Mouse (Mus musculus) heart, embryonic 11.5 days (tissue): ENCODE results near the gene Ctsa. TPM values are rescaled to one million over a fixed set of nuclear protein-coding genes. Genes with fewer than 3 reads are reported as not detected.

ENCODE experiments used
- ATAC-seq: fragments of 200-750 bp; cut with Nextera tagmentation; replicated peaks from 2 replicates; pipeline ENCODE4 v1.8.0; 2017; ENCODE audit warnings: moderate library complexity; ENCODE audit not compliant: insufficient number of reproducible peaks, low FRiP score, low TSS enrichment
- H3K27ac ChIP-seq: fragments of 300-500 bp; sonication (generic); 2 replicates; pipeline ENCODE4 v1.5.1; 2014; ENCODE audit warnings: mild to moderate bottlenecking, low read depth, low read length
- H3K27me3 ChIP-seq: fragments of 300-500 bp; sonication (generic); 2 replicates; pipeline ENCODE4 v1.6.1; 2014; ENCODE audit warnings: mild to moderate bottlenecking, low read length, mixed read lengths; ENCODE audit not compliant: control insufficient read depth, insufficient read depth
- H3K36me3 ChIP-seq: fragments of 300-500 bp; sonication (generic); 2 replicates; pipeline ENCODE4 v1.6.1; 2014; ENCODE audit warnings: mild to moderate bottlenecking, low read length, moderate library complexity, mixed read lengths; ENCODE audit not compliant: control insufficient read depth, insufficient read depth
- H3K4me1 ChIP-seq: fragments of 300-500 bp; sonication (generic); 2 replicates; pipeline ENCODE4 v1.6.1; 2014; ENCODE audit warnings: low read length; ENCODE audit not compliant: control insufficient read depth, insufficient read depth
- H3K4me2 ChIP-seq: fragments of 300-500 bp; sonication (generic); 2 replicates; pipeline ENCODE4 v1.6.1; 2014; ENCODE audit warnings: mild to moderate bottlenecking, moderate library complexity
- H3K4me3 ChIP-seq: fragments of 300-500 bp; sonication (generic); 2 replicates; pipeline ENCODE4 v1.5.1; 2014; ENCODE audit warnings: low read depth, low read length
- H3K9ac ChIP-seq: fragments of 300-500 bp; sonication (generic); 2 replicates; pipeline ENCODE4 v1.6.1; 2014; ENCODE audit warnings: mild to moderate bottlenecking, low read depth, low read length, moderate library complexity
- H3K9me3 ChIP-seq: fragments of 300-500 bp; sonication (generic); replicated peaks from 2 replicates; pipeline ENCODE4 v1.6.1; 2016; ENCODE audit warnings: low read length; ENCODE audit not compliant: control insufficient read depth
- WGBS: fragments of 180-500 bp; shearing (Covaris S2); extraction: QIAGEN DNeasy Blood & Tissue Kit; methylation state at CpG from one replicate; pipeline ENCODE4 v1.1.7; 2014; ENCODE audit not compliant: insufficient replicate concordance; 5-methylcytosine and 5-hydroxymethylcytosine counted together
- polyA plus RNA-seq: library from polyadenylated mRNA; unstranded; fragments of >200 nt; fragmentation: Nextera tagmentation; extraction: Ambion mirVana; gene quantifications from 2 replicates; pipeline ENCODE4 v1.2.1, GENCODE M21; 2014

Ctsa gene
- polyA plus RNA-seq, 1 experiment from 2014 or later: 143 TPM

DNA sequence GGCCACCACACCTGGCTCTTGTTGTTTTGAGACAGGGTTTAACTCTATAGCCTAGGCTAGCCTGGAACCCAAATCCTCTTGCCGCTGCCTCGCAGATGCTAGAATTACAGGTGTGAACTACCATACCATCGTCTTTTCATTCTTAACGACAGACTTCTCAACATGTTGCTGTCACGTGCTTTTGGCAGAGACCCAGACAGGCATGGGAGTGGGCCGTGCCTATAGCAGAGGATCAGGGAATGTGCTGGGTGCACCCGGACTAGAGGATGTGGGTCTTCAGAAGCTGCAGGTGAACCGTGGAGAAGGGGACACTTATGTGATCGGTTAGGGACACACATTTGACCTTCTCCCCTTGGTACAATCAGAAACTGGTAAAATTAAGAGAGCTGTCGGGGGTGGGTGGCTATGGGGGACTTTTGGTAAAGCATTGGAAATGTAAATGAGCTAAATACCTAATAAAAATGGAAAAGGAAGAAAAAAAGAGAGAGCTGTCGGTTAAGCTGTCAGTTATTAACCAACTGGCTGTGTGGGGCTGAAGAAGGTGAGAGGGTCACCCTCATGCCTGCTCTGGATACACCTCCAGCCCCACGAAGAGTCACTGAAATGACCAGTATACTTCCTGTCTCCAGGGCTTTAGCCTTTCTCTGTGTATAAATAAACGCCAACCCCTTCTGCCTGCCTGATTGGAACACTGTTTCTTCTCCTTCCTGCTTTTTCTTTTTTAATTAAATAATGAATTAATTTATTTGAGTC, 32.2 kb upstream of the Ctsa start:
- peaks cover 6% of the 10 kb centered on the region for H3K4me1 ChIP-seq
- H3K4me3 ChIP-seq: no peak overlapping the region
- no peak overlapping the region for H3K9ac ChIP-seq
- 88% methylated on average over 13 of the region's 13 CpGs for WGBS
- H3K27ac ChIP-seq: no peak overlapping the region
- no peaks in the 10 kb centered on the region for H3K27me3 ChIP-seq
- no peak for ATAC-seq
- peaks cover 10% of the 10 kb centered on the region; the same call in 1 of the 2 replicates for H3K36me3 ChIP-seq
- H3K4me2 ChIP-seq: no peak overlapping the region
- no peaks in the 10 kb centered on the region for H3K9me3 ChIP-seq

DNA sequence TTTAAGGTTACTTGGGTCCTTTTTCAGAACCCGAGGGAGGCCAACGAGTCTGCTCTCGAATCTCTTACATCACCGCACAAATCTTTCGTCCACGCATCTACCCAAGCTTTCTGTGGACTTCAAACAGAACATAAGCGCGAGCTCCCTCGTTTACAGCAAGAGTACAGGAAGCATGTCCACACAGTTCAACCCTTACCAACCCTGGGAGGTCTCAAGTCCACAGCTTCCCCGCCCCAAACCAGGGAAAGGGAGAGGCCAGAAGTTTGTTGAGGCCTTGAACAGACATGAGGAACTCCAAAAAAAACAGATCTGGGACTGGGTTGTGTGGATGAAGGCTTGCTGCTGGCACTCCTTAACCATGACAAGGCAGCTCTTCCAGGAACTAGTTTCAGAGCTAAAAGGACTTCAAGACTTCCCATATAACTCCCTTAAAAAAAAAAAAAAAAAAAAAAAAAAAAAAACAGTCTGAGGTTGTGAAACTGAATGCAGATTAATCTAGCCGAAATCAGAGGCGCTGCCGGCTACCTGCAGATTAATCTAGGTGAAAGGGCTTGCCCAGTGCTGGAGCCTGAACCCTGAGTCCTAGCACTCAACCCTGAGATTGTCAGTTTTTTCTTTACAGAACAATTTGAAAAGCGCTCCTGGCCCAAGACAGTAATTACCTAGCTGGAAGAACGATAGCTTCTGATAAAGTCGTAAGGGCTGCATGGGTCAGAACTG, 29.3 kb upstream of the Ctsa start:
- Histone ChIP-seq H3K9me3 (no peaks in the 10 kb centered on the region), H3K4me3 (peak overlapping the region; percentile 88), H3K27ac (no peak overlapping the region), H3K27me3 (no peaks in the 10 kb centered on the region), H3K9ac (peak overlapping the region; percentile 85), H3K36me3 (peaks cover 2% of the 10 kb centered on the region; the same call in 1 of the 2 replicates), H3K4me1 (peaks cover 10% of the 10 kb centered on the region), H3K4me2 (peak overlapping the region; percentile 70)
- 91% methylated on average over 16 of the region's 16 CpGs for WGBS
- no peak for ATAC-seq

DNA sequence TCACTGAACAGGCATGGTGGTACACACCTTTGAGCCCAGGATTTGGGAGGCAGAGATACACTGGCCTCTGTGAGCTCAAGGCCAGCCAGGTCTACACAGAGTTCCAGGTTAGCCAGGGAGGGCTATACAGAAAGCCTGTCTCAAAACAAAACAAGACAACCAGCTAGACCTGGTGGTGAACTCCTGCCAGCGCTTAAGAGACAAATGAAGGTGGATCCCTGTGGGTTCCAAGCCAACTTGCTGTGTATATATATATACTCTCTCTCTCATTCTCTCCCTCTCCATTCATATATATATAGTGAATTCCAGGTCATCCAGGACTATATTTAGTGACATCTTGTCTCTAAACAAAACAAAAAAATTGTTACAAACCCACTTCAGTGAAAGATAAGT, 28.8 kb upstream of the Ctsa start:
- Histone ChIP-seq H3K27me3 (no peaks in the 10 kb centered on the region), H3K4me1 (peaks cover 10% of the 10 kb centered on the region), H3K4me3 (peak overlapping the region; percentile 88), H3K9ac (peak overlapping the region; percentile 85), H3K4me2 (peak overlapping the region; percentile 70), H3K27ac (no peak overlapping the region), H3K9me3 (no peaks in the 10 kb centered on the region), H3K36me3 (peaks cover 2% of the 10 kb centered on the region; the same call in 1 of the 2 replicates)
- 61% methylated on average over 1 of the region's 1 CpGs for WGBS
- no peak for ATAC-seq

DNA sequence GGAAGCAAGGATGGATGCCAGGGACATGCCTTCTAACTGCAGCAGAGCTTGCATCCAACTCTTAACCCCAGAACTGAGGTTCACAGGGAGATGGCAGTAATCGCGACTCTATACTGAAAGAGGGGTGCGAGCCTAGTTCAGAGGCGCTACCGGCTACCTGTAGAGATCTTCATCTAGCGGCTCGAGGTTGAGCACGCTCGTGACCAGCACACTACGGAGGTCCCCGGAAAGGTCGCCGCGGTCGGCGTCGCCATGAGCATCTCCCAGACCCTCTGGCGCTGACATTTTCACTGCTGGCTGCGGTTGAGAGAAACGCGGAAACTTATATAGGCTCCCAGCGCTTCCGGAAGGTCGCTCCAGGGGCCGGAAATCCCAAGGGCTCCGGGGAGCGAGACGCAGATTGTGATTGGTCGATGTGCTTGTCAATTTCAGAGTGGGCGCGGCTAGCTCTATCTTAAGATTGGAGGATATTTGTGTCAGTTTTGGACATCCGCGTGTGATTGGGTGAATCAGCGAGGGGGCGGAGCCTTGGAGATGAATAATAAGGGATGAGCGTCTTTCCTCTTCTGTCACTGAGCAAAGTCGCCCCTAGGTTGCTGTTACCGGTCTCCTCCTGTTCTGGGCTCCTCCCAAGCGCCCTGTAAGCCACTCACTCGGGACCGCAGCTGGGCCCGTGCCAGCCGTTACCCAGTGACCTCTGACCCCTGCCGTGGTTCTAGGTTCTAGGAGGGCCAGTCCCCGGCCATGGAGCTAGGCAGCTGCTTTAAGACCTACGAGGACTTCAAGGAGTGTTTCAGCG, 27.9 kb upstream of the Ctsa start, which contains the start of the genes Acot8 and Zswim3:
Acot8 (minus strand) TSS at position 350 of the 799 bp plus-strand sequence.
Zswim3 (plus strand) TSS at position 566 of the 799 bp plus-strand sequence.
- WGBS: under 1% methylated on average over 47 of the region's 47 CpGs

DNA sequence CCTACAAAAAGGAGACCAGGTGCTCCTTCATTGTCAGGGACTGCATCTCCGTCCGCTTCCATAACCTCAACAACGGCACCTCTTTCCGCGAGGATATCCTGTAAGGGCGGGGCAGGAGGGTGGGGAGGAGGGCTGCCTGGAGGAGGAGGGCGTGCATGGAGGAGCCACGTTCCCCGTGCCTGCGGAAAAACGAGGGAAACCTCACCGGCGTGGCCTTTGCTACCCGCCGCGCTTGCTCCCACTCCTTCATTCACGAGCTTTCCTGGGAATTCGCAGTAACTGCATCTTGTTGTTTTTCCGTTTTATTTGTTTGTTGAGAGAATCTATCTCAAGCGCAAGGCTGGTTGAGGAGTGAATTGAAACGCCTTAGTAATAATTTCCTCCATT, 27.3 kb upstream of the Ctsa start:
- H3K4me1 ChIP-seq: peaks cover 10% of the 10 kb centered on the region
- H3K9me3 ChIP-seq: no peaks in the 10 kb centered on the region
- peaks cover under 1% of the 10 kb centered on the region; the same call in 1 of the 2 replicates for H3K36me3 ChIP-seq
- H3K4me2 ChIP-seq: peak overlapping the region; percentile 70
- ATAC-seq: peak; percentile 63
- H3K9ac ChIP-seq: peak overlapping the region; percentile 83
- peak overlapping the region; percentile 67 for H3K27ac ChIP-seq
- WGBS: 1% methylated on average over 21 of the region's 21 CpGs
- H3K4me3 ChIP-seq: peak overlapping the region; percentile 88
- no peaks in the 10 kb centered on the region for H3K27me3 ChIP-seq

More for the DNA sequence above, 27.9 kb upstream of the Ctsa start, which contains the start of the genes Acot8 and Zswim3:
- H3K9me3 ChIP-seq: no peaks in the 10 kb centered on the region
- H3K9ac ChIP-seq: peak within 1 kb of the TSS; percentile 85
- H3K27me3 ChIP-seq: no peaks in the 10 kb centered on the region
- H3K36me3 ChIP-seq: peaks cover 2% of the 10 kb centered on the region; the same call in 1 of the 2 replicates
- H3K4me3 ChIP-seq: peak within 1 kb of the TSS; percentile 88
- H3K27ac ChIP-seq: peak within 1 kb of the TSS; percentile 87
- ATAC-seq: peak; percentile 96
- peak within 1 kb of the TSS; percentile 70 for H3K4me2 ChIP-seq
- peaks cover 10% of the 10 kb centered on the region for H3K4me1 ChIP-seq

DNA sequence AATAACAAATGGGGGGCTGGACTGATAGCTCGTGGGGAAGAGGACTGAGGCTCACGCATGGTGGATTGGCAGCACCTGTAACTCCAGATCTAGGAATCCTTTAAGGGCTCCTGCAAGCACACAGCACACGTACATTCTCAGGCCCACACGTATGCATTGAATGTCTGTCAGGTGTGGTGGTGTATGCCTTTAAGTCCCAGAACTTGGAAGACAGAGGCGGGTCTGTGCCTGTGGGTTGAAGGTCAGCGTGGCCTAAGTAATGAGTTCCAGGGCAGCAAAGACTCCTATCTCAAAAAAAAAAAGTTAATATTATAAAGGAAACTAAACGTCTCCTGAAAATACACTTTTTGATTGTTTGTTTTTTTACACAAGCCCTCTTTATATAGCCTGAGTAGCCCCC, 26.1 kb upstream of the Ctsa start:
- Histone ChIP-seq H3K36me3 (no peaks in the 10 kb centered on the region), H3K27ac (no peak overlapping the region), H3K9me3 (no peaks in the 10 kb centered on the region), H3K27me3 (no peaks in the 10 kb centered on the region), H3K4me3 (no peak overlapping the region), H3K9ac (no peak overlapping the region), H3K4me2 (no peak overlapping the region), H3K4me1 (peaks cover 10% of the 10 kb centered on the region)
- 69% methylated on average over 7 of the region's 7 CpGs for WGBS
- ATAC-seq: no peak

DNA sequence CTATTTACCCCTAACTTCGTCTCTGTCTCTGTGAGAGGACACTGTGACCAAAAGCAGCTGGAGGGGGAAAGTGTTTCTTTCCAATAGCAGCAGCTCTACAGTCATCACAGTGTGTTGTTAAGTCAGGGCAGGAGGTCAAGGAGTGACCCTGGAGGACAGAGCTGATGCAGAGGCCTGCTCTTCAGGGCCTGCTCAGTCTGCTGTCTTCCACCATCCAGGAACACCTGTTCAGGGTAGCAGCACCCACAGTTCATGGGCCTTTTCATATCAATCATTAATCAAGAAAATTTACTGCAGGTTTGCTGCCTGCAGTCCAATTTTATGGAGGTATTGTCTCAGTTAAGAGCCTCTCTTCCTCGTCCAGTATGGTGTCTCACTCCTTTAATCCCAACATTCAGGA, 19.1 kb upstream of the Ctsa start:
- Histone ChIP-seq H3K9me3 (no peaks in the 10 kb centered on the region), H3K4me3 (no peak overlapping the region), H3K4me1 (peaks cover 15% of the 10 kb centered on the region), H3K4me2 (no peak overlapping the region), H3K9ac (no peak overlapping the region), H3K27me3 (no peaks in the 10 kb centered on the region), H3K36me3 (no peaks in the 10 kb centered on the region), H3K27ac (no peak overlapping the region)
- 65% methylated on average over 2 of the region's 2 CpGs for WGBS
- ATAC-seq: no peak

DNA sequence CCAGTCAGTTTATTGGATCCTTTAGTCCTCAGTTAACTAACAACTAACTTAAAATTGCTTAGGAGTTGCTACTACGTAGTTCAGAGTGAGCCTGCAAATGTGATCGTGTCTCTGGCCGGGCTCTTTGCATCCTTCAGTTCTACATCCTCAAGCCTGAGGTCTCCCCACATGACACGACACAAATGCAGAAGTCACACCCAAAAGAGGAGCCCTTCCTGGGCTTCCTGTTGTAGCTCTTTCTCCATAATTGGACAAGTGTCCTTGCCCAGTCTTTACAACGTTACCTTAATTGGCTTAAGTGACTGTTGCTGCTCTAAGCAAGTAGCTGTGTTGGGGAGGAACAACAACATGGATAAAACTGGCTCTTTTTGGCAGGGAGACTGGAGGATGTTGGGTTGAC, 17.3 kb upstream of the Ctsa start:
- Histone ChIP-seq H3K27me3 (no peaks in the 10 kb centered on the region), H3K36me3 (no peaks in the 10 kb centered on the region), H3K4me3 (no peak overlapping the region), H3K4me1 (peaks cover 15% of the 10 kb centered on the region), H3K9ac (no peak overlapping the region), H3K4me2 (no peak overlapping the region), H3K27ac (no peak overlapping the region), H3K9me3 (no peaks in the 10 kb centered on the region)
- no peak for ATAC-seq
- WGBS: 78% methylated on average over 5 of the region's 5 CpGs
